Mouse (Mus musculus): Measurements from ENCODE around the gene Epb42.
"Not testable (repeated sequence)": the region's sequence is repeated elsewhere in the genome, so short reads cannot be mapped to it uniquely, and the experiment has no call there.

Gene Epb42

DNA sequence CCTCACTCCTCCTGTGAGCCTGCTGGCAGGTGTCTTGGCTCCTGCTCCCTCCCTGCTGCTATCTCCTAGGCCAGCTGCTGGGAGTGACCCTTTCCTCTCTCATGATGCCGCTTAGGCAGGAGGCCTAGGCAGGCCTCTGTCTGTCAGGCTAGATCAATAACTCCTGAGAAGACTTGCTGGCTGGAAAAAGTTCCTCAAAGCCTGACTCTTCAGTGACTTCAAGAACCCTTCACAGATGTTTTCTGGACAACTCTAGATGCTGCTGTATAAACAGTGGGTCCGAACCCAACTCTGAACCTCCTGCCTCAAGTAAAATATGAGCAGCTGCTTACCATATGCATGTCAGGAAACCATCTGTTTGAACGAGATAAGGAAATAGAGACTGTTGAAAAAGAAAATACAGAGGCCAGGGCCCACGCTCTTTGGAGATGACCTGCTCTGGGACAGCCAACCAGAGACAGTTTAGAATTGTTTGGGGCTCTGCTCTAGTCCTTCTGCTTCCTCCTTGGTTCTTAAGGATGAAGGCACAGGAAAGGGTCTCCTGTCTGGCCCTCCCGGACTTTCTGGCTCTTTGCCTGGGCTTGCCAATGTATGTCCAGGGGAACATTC lies at the start of gene Epb42:
TSS of gene Epb42 (minus strand) at position 340 of the 609 bp plus-strand sequence.
- DNase-seq (ENCODE audit: low spot score): no peak

DNA sequence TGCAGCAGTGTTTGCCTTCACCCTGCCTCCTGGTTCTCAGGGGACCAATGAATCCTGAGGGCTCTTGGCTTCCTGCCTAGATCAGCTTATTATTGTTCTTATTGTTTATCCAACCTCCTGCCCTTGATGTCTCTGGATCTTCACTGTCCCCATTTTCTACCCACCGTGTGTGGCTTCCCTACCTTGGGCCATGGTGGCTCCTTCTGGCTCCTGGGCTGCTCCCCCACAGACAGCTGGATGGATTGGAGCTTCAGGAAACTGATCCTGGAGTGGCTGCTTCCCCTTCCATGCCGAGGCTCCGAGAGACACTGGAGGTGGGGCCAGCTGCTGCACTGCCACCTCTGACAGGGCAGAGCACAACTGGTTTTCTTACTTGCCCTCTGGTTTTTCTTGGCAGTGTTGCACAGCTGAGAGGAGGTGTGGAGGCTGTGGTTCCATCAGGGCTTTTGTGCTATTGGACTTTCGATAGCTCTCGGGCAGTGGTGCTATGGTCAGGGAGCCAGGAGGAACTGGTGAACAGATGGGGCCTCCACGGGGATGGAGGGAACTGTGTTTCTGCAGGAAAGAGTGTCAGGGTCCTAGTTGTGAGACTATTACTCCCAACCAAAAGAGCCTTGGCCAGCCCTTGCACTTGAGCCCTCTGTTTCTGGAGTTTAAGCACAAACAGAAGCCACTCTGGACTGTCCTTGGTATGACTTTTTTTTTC lies 48.8 kb upstream of the Epb42 start, which contains the start of gene Tgm5:
TSS of gene Tgm5 (minus strand) at position 362 of the 706 bp plus-strand sequence.
- no peak for DNase-seq (ENCODE audit: low spot score)

DNA sequence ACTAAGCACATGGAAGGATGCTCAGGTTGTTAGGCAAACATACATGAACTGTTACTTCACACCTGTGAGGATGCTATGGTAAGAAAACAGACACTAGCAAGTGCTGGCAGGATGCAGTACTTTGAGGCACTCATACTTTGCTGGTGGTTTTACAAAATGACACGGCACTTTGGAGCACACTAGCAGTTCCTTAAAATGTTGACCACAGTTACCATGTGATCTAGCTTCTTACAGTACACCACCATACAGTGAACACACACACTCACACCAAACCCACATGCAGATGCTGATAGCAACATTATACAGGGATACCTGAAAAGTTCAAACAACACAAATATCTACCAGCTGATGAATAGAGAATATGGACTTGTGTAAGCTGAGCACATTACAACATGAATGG lies 45.8 kb upstream of the Epb42 start:
- no peak for DNase-seq (ENCODE audit: low spot score)

DNA sequence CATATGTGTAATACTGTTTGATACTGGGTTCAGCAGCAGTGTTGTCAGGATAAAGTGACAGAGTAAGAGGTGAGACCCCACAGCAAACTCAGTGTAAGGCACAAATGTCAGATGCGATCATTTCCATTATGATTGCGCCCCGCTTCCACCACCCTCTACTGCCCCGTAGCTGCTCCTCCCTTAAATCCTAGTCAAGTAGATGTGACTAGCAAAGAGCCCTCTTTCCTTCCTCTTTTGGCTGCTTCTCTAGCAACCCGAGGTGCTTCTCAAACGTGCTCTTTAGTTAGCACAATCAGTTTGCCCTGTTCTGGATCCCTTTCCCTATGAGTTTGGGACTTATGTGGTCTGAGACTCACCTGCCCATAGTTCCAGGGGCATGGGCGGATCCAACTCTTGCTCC lies 37.9 kb upstream of the Epb42 start:
- no peak for DNase-seq (ENCODE audit: low spot score)

DNA sequence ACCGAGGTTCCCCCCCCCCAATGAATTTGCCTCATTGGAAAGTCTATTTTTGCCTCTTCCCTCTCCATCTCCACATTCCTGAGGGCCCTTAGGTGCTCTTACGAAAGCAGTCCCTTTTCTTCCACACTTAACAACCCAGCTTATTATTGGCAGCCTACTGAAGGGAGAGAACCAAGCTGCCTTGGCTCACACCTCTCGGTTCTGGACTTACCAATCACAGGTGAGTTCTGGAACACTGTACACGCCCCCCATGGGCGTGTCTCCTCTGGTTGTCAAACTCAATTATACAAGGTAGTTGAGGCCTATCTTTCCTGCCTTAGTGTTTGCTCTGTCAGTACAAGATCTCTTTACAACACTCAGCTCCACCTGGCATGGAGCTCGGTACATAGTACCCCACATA lies 35.0 kb upstream of the Epb42 start:
- no peak for DNase-seq (ENCODE audit: low spot score)

DNA sequence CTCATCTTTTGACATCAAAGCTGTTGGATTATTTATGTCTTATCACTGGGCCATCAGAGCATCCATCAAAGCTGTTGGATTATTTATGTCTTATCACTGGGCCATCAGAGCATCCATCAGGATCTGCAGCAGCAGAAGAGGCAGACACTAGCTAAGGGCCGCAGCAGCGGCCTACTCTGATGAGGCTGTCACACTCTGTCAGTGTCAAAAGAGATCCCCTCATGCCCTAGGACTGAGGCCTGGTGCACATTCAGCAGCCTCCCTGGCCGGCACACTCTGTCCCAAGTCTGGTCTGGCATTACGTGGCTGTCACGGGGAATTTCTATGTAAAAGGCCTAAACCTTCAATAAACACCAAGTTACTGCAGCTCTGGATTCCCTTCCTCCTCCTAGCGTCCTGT lies 32.6 kb upstream of the Epb42 start:
- no peak for DNase-seq (ENCODE audit: low spot score)

DNA sequence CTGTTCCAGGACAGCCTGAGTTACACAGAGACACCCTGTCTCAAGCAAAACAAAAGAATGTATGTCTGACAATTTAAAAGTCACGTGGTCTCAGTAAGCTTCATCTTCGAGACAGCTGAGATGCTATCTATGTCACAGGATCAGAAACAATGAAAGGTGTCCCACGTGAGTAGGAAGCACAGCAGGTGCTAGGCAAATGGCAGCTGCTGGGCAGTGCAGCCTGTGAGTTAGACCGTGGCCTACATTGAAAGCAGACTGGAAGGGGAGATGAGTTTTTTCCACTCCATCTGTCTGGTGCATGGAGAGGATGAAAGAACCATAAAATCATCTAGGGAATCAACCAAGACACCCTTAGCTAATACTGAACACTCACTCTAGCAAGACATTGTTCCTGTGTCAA lies 30.2 kb upstream of the Epb42 start:
- no peak for DNase-seq (ENCODE audit: low spot score)

DNA sequence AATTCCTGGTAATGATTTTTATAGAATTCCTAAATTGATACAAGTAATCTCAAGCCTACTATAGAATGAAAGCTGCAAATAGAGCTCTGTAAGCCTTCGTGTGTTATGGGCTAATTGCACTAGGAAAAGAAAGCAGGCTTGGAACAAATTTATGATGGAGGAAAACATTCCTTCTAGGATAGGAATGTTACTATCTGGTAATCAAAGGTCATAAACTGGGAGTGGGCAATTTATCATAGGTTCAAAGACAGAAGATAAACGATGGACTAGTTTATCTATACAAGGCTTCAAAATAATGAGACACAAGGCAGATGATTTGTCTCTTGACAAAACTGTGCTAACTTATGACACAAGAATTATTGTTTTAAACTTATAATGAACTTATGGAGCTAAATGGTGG lies 24.4 kb upstream of the Epb42 start:
- DNase-seq (ENCODE audit: low spot score): no peak

DNA sequence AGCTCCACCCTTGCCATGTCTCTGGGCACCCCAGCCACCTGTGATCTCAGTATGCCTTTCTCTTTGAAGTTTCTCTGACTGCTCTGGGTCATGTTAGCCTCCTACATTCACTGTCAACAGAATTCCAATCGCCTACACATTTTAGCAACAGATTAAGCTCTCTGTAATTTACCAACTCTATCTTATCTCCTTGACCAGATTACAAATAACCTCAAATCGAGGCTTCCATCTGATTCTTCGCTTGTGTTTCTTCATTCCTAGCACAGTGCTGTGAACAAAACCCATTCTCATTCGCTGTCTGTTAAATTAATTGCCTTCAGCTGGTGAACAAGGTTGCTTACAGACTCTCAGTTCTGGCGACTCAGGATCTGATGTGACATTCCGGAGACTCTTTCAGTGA lies 21.1 kb upstream of the Epb42 start:
- DNase-seq (ENCODE audit: low spot score): no peak

DNA sequence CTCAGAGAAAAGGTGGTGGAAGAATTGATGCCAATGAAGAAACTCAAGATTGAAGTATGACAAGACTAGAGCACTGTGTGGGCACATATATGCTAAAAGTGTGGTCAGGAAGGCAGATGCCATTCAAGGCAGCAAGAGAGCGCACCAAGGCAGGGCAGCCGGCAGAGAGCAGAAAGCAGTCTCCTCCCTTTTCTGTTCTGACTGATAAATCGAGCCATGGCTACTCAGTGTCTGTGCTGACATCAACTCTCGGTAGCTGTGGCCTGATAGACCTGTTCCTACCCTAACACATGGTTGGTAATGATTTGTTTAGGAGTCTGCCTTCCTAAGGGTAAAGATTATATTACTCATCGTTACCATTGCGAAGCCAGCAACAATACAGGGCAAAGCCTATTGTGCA lies 19.0 kb upstream of the Epb42 start:
- DNase-seq (ENCODE audit: low spot score): no peak

DNA sequence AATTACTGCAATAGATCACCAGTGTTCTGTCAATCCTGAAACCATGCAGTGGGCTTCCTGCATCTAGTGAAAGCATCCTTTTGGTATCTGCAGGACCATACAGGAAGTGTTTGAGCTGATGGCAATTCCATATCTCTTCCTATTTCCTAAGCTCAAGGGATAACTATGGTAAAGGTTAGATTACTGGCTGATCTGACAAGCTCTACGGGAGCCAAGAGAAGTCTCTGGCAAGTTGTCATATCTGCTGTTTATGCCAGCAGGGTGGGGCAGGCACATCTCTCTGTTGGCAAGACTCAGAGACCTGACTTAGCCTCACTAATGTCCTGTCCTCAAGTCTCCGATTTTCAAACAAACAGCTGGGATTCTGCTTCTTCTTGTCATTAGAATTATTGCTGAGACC lies 17.2 kb upstream of the Epb42 start:
- no peak for DNase-seq (ENCODE audit: low spot score)

DNA sequence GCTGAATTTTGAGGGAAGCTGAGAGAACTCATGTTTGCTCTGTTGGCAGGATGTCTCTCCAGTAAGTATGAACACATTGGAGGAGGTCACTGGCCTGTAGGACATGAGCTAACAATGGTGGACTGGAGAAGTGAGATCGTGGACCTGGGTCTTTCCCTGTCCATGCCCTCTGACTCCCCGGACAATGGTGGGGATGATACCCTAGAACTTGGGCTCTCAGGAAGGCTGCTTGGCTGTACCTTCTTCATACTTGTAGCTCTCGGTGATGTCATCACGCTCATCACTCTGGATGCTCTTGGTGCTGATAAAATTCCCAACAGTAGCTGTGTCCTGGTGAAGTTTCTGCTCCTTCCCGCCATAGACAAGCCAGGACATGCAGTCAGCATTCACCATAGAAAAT lies 15.3 kb upstream of the Epb42 start:
- DNase-seq (ENCODE audit: low spot score): no peak

DNA sequence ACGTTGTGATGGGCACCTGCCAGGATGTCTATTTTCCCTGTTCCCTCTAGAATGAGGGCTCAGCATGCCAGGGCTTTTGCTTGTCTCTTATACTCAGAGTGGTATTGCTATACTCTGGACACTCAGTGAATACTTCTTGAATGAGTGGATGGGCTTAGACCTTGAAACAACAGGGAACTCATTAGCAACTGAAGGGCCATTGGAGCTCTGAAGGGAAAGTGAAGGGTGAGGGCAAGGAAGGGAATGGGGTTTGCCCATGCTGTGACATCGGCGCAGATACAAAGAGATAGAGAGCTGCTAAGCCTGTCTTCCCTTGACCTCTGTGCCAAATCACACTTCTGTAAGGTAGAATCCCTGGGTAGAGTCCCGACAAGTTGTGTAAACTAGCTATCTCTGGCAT lies 8.8 kb upstream of the Epb42 start:
- DNase-seq (ENCODE audit: low spot score): no peak

DNA sequence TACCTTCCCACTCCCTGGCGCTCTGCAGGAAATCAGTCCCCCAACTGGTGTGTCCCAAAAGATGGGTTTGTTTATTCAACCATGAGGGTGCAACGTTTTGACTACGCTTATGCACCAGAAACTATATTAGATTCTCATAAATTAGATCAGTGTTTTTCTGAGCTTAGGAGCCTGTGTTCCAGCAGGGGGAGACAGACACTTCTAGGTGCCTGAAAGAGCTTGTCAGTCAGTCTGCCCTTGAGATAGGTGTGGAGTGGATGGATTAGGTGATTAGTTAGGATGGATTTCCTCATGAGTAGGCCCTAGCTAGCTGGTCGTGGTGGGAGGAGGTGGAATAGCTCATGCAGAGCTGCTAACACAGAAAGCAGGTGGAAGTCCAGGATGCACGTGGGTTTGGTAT lies 4.2 kb upstream of the Epb42 start:
- no peak for DNase-seq (ENCODE audit: low spot score)

DNA sequence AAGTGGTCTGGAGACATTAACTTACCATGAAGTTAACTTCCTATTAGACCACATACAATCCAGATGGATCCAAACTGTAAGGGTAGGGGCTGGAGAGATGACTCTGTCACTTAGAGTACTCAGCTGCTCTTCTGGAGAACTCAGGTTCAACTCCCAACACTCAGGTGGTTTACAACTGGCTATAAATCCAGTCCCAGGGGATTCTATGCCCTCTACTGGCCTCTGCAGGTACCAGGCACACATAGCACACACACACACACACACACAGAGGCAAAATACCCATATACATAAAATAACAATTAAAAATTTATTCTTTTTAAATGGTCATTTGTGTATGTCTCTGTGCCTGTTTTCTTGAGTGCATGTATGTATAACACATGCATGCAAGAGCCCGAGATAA lies 2.5 kb upstream of the Epb42 start:
- DNase-seq (ENCODE audit: low spot score): no peak

DNA sequence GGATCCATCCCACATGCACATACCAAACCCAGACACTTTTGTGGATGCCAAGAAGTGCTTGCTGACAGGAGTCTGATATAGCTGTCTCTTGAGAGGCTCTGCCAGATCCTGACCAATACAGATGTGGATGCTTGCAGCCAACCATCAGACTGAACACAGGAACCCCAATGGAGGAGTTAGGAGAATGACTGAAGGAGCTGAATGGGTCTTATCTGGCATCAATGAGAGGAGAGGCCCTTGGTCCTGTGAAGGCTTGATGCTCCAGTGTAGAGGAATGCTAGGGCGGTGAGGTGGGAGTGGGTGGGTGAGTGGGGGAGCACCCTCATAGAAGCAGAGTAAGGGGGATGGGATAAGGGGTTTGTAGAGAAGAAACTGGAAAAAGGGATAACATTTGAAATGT lies 2.0 kb upstream of the Epb42 start:
- not testable (repeated sequence) for DNase-seq (ENCODE audit: low spot score)

DNA sequence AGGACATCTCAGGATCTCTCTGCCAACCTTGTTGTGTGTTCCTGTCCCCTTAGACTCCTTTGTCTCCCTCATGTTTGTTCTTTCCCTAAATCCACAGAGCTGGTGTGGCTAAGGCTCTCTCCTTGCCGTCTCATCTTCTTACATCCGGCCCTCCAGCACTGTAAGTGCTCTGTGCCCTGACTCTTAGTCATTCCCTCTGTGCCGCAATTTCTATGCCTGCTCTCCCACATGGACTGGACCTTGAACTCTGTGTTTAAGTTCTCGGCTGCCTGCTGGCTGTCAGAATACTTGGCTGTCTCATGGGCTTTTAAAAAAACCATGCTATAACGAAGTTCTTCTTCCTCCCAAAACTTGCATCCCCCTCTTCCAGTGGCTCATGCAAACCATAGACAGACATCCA lies 14.0 kb downstream of the Epb42 start:
- DNase-seq (ENCODE audit: low spot score): no peak

DNA sequence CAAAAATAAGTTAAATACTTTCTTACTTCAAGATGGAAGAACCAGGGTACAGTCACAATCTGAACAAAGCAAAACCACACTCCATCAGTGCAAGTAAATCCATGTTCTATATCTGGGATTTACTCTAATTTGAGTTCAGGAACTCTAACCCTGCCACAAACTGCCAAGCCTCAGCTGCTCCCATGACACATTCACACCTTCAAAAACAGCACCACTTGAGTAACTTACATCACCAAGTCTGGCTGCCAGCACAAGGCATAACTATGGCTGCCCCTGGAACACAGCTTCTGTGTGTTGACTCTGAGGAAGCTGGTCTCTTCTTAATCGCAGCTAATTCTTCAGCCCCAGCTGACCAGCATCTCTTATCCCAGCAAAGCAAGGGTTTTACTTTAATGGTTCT lies 19.7 kb downstream of the Epb42 start:
- no peak for DNase-seq (ENCODE audit: low spot score)

DNA sequence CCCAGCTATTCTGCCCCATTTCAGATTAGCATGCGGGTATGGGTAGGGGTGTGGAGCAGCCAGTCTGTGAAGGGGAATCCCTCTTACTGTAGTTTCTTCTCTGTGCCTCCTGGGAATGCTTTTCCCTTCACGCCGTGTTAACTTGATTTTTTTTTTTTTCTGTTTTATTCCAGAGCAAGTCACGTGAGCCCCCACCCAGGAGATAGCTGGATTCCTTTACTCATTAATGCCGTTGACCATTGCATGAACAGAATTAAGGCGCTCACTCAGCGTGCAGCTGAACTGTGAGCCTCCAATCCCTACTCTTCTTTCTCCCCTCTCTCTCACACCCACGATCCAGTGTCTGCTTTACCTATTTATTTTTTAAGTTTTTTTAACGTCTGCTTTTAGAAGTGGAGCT lies 20.6 kb downstream of the Epb42 start:
- DNase-seq (ENCODE audit: low spot score): no peak

DNA sequence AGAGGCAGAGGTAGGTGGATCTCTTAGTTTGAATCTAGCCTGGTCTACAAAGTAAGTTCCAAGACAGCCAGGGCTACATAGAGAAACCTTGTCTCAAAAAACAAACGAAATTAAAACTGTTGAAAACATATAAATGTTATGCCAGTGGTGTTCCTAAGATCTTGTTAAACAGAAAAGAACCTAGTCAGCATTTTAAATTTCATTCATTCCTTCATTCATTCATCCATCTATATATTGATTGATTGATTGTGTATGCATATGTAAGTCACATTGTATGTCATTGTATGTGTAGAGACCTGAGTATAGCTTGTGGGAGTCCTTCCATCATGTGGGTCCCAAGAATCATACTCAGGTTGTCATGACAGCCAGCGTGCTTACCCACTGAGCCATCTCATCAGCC lies 21.4 kb downstream of the Epb42 start:
- no peak for DNase-seq (ENCODE audit: low spot score)

DNA sequence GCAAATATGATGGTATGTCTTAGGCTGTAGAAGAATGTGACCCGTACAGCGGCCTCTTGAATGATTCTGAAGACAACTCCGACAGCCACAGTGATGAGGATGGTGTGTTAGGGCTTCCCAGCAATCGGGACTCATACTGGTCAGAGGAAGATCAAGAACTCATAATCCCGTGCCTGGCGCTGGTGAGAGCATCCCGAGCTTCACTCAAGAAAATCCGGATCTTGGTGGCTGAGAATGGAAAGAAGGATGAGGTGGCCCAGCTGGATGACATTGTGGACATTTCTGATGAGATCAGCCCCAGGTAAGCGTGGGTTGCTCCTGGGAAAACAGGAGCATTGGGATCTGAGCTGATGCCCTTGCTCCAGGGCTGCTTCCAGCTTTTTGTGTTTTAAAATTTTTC lies 24.2 kb downstream of the Epb42 start:
- no peak for DNase-seq (ENCODE audit: low spot score)

DNA sequence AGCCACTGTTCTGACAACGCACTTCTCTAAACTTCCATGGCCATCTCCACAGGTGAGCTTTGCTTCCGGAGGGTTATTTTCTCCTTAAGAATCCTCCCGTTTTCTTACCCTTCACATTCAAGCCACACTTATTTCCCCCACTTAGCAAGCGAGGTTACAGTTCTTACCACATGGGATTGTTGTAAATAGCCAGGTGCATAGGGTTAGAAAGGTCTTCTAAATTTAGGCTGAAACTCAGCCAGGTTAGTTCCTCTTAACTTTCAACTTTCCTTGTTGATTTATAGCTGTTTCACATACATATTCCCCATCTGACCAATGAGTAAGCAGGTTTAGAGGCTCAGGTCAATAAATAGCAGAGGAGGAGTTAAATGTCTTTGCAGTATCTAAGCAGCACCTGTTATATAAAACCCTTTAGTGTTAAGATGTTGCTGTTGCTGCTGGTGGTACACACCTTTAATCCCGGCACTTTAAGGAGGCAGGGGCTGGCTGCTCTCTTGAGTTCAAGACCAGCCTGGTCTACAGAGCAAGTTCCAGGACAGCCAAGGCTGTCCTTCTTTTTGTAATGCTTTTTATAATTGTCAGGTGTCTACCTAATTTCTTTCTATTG lies 27.7 kb downstream of the Epb42 start:
- DNase-seq (ENCODE audit: low spot score): no peak

DNA sequence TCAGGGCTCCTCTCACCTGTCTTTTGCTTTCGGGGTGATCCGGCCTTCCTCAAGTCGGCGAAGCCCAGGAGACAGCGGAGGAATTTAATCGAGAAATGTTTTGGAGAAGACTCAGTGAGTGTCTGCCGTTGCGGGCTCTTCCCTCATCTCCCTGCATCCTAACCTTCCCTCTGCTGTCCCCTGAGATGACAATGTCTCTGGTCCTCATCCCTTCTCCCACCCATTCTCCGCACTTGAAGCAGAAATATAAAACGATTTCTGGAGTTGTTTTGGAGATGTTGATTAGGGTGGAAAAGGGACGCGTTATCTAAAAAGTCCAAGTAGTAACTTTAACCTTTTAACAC lies 28.2 kb downstream of the Epb42 start:
- no peak for DNase-seq (ENCODE audit: low spot score)
